Mouse (Mus musculus): Measurements from ENCODE around the gene Nup107.

GRCm38 (mm10) chr10:117741698-117742475 lies 50.6 kb downstream of the Nup107 start:
- no peak for TF ChIP-seq CTCF (IDR thresholded peaks at IDR 0.05; ENCODE audit: insufficient read depth, low read depth, low read length)
- no peak for TF ChIP-seq POLR2A (IDR thresholded peaks at IDR 0.05; ENCODE audit: insufficient read depth, low read depth, low read length)

All from olfactory bulb, adult 2 months (tissue).